In genomic region chr12:83791737-83792136, GRCm38 (mm10) we compare ENCODE assay signal across 12 mouse cellular contexts. TPM values are rescaled to one million over a fixed set of nuclear protein-coding genes. Genes with fewer than 3 reads are reported as not detected.
A peak's percentile ranks its signal among the peaks of the same experiment; 100 is the strongest.
DNase-seq lines count a peak whose midpoint lies in the region; ATAC-seq lines count a peak whose summit lies in the region.
"Had no signal": no experiment of that assay in that cellular context is flagged by ENCODE, and none has a peak within 500 bp of the region (broad histone marks: within the 10 kb centered on the region; RNA-seq: fewer than 3 reads in every experiment).

No protein-coding gene starts in this region.

- H3K4me1 ChIP-seq in heart, embryonic 13.5 days = peaks cover 15% of the 10 kb centered on the region; the same call in 1 of the 2 replicates
- peaks cover 6% of the 10 kb centered on the region; the same call in 1 of the 2 replicates for H3K4me1 ChIP-seq in heart, embryonic 12.5 days (replicated peaks)
- no peaks in the 10 kb centered on the region for H3K4me1 ChIP-seq in neural tube, embryonic 13.5 days (replicated peaks)
- H3K4me1 ChIP-seq: heart, embryonic 15.5 days had no signal

- H3K4me2 ChIP-seq in heart, embryonic 13.5 days = no peak overlapping the region
- H3K4me2 ChIP-seq in heart, embryonic 12.5 days = no peak overlapping the region
- no peak overlapping the region for H3K4me2 ChIP-seq in neural tube, embryonic 13.5 days
- H3K4me2 ChIP-seq: heart, embryonic 15.5 days had no signal

- ATAC-seq in heart, embryonic 13.5 days (ENCODE audit: extremely low read depth, insufficient number of reproducible peaks, low FRiP score, low TSS enrichment) = no peak
- ATAC-seq in heart, embryonic 12.5 days (ENCODE audit: insufficient number of reproducible peaks, low FRiP score) = no peak
- peak; percentile 32; the same call in 1 of the 2 replicates for ATAC-seq in neural tube, embryonic 13.5 days (ENCODE audit: low read depth)
- ATAC-seq: intestine, postnatal 0 days had no signal

- intact Hi-C loops in left cerebral cortex, postnatal 14 days (cut with DNase I) = no loop called here

- no peaks in the 10 kb centered on the region for H3K9me3 ChIP-seq in heart, embryonic 13.5 days
- no peaks in the 10 kb centered on the region for H3K9me3 ChIP-seq in heart, embryonic 12.5 days (replicated peaks)
- no peaks in the 10 kb centered on the region for H3K9me3 ChIP-seq in neural tube, embryonic 13.5 days
- H3K9me3 ChIP-seq: heart, embryonic 15.5 days; megakaryocyte, embryonic 14.5 days had no signal

- H3K4me3 ChIP-seq in heart, embryonic 13.5 days = no peak overlapping the region
- H3K4me3 ChIP-seq in heart, embryonic 12.5 days = no peak overlapping the region
- H3K4me3 ChIP-seq in neural tube, embryonic 13.5 days = no peak overlapping the region
- H3K4me3 ChIP-seq: heart, embryonic 15.5 days had no signal

- peaks cover 53% of the 10 kb centered on the region for H3K36me3 ChIP-seq in heart, embryonic 13.5 days
- H3K36me3 ChIP-seq in heart, embryonic 12.5 days = peaks cover 36% of the 10 kb centered on the region
- peaks cover 30% of the 10 kb centered on the region for H3K36me3 ChIP-seq in neural tube, embryonic 13.5 days

- H3K27me3 ChIP-seq in heart, embryonic 13.5 days (replicated peaks) = no peaks in the 10 kb centered on the region
- no peaks in the 10 kb centered on the region for H3K27me3 ChIP-seq in heart, embryonic 12.5 days (replicated peaks)
- H3K27me3 ChIP-seq in neural tube, embryonic 13.5 days = no peaks in the 10 kb centered on the region
- H3K27me3 ChIP-seq: heart, embryonic 15.5 days had no signal

- 72% methylated on average over 10 of the region's 10 CpGs for WGBS in heart, embryonic 13.5 days
- 72% methylated on average over 10 of the region's 10 CpGs for WGBS in heart, embryonic 12.5 days
- WGBS in neural tube, embryonic 13.5 days = 89% methylated on average over 10 of the region's 10 CpGs

- DNase-seq in neural tube, embryonic 10.5 days (ENCODE audit: extremely low spot score, low spot score) = no peak
- peak; percentile 71 to 81 for DNase-seq in cerebellum, postnatal 14 days
- DNase-seq in thymus, postnatal 0 days (ENCODE audit: low spot score) = no peak
- DNase-seq in left cerebral cortex, postnatal 14 days (ENCODE audit: low spot score in 2 of 2) = no peak
- DNase-seq: thymus, adult 18-20 months had no signal

- 0 out of 2 replicates have a peak overlapping the region, but pooled peaks have one; percentile 16 for H3K9ac ChIP-seq in heart, embryonic 13.5 days
- H3K9ac ChIP-seq in heart, embryonic 12.5 days = no peak overlapping the region
- H3K9ac ChIP-seq in neural tube, embryonic 13.5 days = no peak overlapping the region
- H3K9ac ChIP-seq: heart, embryonic 15.5 days; liver, embryonic 14.5 days had no signal

- H3K27ac ChIP-seq in heart, embryonic 13.5 days (replicated peaks) = no peak overlapping the region
- H3K27ac ChIP-seq in heart, embryonic 12.5 days (ENCODE audit: poor library complexity, severe bottlenecking) = no peak overlapping the region
- no peak overlapping the region for H3K27ac ChIP-seq in neural tube, embryonic 13.5 days (replicated peaks)
- H3K27ac ChIP-seq: heart, embryonic 15.5 days; liver, embryonic 14.5 days had no signal

RNA-seq across cellular contexts. Expression of gene Papln, which starts 28.3 kb away (rescaled TPM):
- 0.17 and 0.33 TPM in 2 replicates for polyA plus RNA-seq in heart, embryonic 13.5 days (2015; fragmentation: Nextera tagmentation; extraction: Ambion mirVana)
- 0.22 and 0.23 TPM in 2 replicates for polyA plus RNA-seq in heart, embryonic 12.5 days (2016; fragmentation: Nextera tagmentation; extraction: Ambion mirVana)
- polyA plus RNA-seq in neural tube, embryonic 13.5 days (2015; fragmentation: Nextera tagmentation; extraction: Ambion mirVana) = 0.08 and 0.13 TPM in 2 replicates
- 0.22 and 0.24 TPM in 2 replicates for polyA plus RNA-seq in thymus, postnatal 0 days (2015; fragmentation: Nextera tagmentation; extraction: Ambion mirVana)
- 10 to 100 TPM; 14.4 TPM for total RNA-seq in left cerebral cortex, postnatal 14 days (2021)

Comparison
In these comparisons a context has a peak if more than half of its experiments do, and no peak if none do; other contexts are left out.
1. DNase-seq: peak in cerebellum, postnatal 14 days (2 of 2); none in neural tube, embryonic 10.5 days (single experiment), thymus, postnatal 0 days (single experiment) and left cerebral cortex, postnatal 14 days (0 of 2).